Mouse (Mus musculus) ES-E14 (cell line): ENCODE measurements around the gene Hoxa13. TPM values are rescaled to one million over a fixed set of nuclear protein-coding genes. Genes with fewer than 3 reads are reported as not detected.

Experiments used
- DNase-seq: peaks from one replicate; pipeline ENCODE4 v3.0.0-alpha.2; 2013; ENCODE audit warnings: low read depth, low spot score
- H3K27ac ChIP-seq: 2 replicates; pipeline ENCODE4 v1.5.1; 2012; ENCODE audit warnings: low read depth, mild to moderate bottlenecking, low read length, moderate library complexity, mixed read lengths; ENCODE audit not compliant: poor library complexity, insufficient read depth, severe bottlenecking
- H3K36me3 ChIP-seq: 2 replicates; pipeline ENCODE4 v1.6.1; 2012; ENCODE audit warnings: mild to moderate bottlenecking, low read length, moderate library complexity, mixed read lengths; ENCODE audit not compliant: control insufficient read depth, poor library complexity, insufficient read depth, severe bottlenecking
- H3K4me1 ChIP-seq, 2 experiments: fragments of 150-350 bp in 1 of 2; sonication (generic) in 1 of 2; 2 replicates each; pipeline ENCODE4 v1.6.1; 2012; ENCODE audit warnings: low read length in 2 of 2, mild to moderate bottlenecking in 1 of 2, mixed read lengths in 1 of 2; ENCODE audit not compliant: control insufficient read depth in 2 of 2, insufficient read depth in 2 of 2, poor library complexity in 1 of 2
- H3K4me3 ChIP-seq, 2 experiments: fragments of 150-350 bp in 1 of 2; sonication (generic) in 1 of 2; 2 replicates each; pipeline ENCODE4 v1.5.1; 2012; ENCODE audit warnings: low read length in 2 of 2, low read depth in 1 of 2, mild to moderate bottlenecking in 1 of 2, mixed read lengths in 1 of 2; ENCODE audit not compliant: insufficient read depth in 1 of 2, poor library complexity in 1 of 2, severe bottlenecking in 1 of 2
- H3K9ac ChIP-seq: 2 replicates; pipeline ENCODE4 v1.6.1; 2012; ENCODE audit warnings: low read depth, mild to moderate bottlenecking, low read length, mixed read lengths; ENCODE audit not compliant: poor library complexity, insufficient read depth, severe bottlenecking
- H3K9me3 ChIP-seq: fragments of 150-350 bp; sonication (generic); 2 replicates; pipeline ENCODE4 v1.6.1; 2012; ENCODE audit warnings: low read depth, mild to moderate bottlenecking, low read length; ENCODE audit not compliant: control insufficient read depth, insufficient read depth
- CHD2 ChIP-seq: IDR thresholded peaks from 2 replicates; pipeline ENCODE4 v1.6.1; 2014; ENCODE audit warnings: mild to moderate bottlenecking, low read depth, low read length, inconsistent platforms
- HCFC1 ChIP-seq: IDR thresholded peaks from 2 replicates; pipeline ENCODE4 v1.6.1; 2012; ENCODE audit warnings: low read length, inconsistent platforms, borderline replicate concordance; ENCODE audit not compliant: insufficient read depth
- MAFK ChIP-seq: IDR thresholded peaks from 2 replicates; pipeline ENCODE4 v1.6.1; 2014; ENCODE audit warnings: mild to moderate bottlenecking, low read depth, low read length, inconsistent platforms; ENCODE audit not compliant: insufficient read depth
- ZC3H11A ChIP-seq: IDR thresholded peaks from 2 replicates; pipeline ENCODE4 v1.6.1; 2012; ENCODE audit warnings: low read depth, mild to moderate bottlenecking, inconsistent platforms, low read length, borderline replicate concordance
- ZNF384 ChIP-seq: IDR thresholded peaks from 2 replicates; pipeline ENCODE4 v1.6.1; 2012; ENCODE audit warnings: low read depth, low read length, inconsistent platforms
- in situ Hi-C, 2 experiments: fragments of 600-800 bp; cut with MboI; formaldehyde crosslinking; loops; one replicate each; pipeline ENCODE4 v1.15.1; 2025; ENCODE audit warnings: low sequenced_read_pairs in 2 of 2, inconsistent platforms in 1 of 2; ENCODE audit not compliant: unreplicated experiment in 2 of 2
- total RNA-seq: library from RNA; depleted of rRNA; stranded (reverse); fragments of 300-350 nt; gene quantifications from 2 replicates; pipeline ENCODE4 v1.2.3, GENCODE M21; 2012

Hoxa13 gene
- total RNA-seq, 1 experiment = 0.40 TPM

DNA sequence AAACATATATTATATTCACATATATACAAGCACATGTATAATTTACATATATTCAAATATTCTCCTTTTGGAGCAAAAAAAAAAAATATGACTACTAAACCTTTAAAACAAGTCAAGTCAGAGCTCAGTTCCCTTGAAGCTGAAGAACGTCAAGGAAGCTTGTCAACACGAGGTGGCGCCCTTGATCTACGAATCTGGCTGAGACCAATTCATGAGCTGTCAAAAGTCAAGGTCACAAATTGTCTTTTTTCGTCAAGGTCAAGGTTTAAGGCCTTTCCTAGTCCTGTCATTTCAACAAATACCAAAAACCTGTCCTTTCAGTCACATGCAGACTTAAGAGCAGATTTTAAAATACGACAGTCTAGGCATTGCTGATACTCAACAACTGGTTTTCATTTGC lies 3.7 kb downstream of the Hoxa13 start:
- no peak overlapping the region for H3K4me3 ChIP-seq
- no peak overlapping the region for H3K9ac ChIP-seq
- TF ChIP-seq ZC3H11A = no peak
- no peak for TF ChIP-seq MAFK
- TF ChIP-seq CHD2 = no peak
- TF ChIP-seq ZNF384 = no peak
- TF ChIP-seq HCFC1 = no peak
- H3K9me3 ChIP-seq = no peaks in the 10 kb centered on the region
- DNase-seq = no peak
- no peak overlapping the region for H3K27ac ChIP-seq
- no peaks in the 10 kb centered on the region for H3K36me3 ChIP-seq
- in situ Hi-C loops = loop anchor here (5.0 to 25.0 kb wide), 3 partner anchors 58 to 1030 kb away; partner anchors contain the start of genes Creb5 (in 1 of the 2) and Evx1 (in 1 of the 2)
- H3K4me1 ChIP-seq = peaks cover 0 to 4% of the 10 kb centered on the region in 2 experiments; a peak in 1 of 4 replicates

DNA sequence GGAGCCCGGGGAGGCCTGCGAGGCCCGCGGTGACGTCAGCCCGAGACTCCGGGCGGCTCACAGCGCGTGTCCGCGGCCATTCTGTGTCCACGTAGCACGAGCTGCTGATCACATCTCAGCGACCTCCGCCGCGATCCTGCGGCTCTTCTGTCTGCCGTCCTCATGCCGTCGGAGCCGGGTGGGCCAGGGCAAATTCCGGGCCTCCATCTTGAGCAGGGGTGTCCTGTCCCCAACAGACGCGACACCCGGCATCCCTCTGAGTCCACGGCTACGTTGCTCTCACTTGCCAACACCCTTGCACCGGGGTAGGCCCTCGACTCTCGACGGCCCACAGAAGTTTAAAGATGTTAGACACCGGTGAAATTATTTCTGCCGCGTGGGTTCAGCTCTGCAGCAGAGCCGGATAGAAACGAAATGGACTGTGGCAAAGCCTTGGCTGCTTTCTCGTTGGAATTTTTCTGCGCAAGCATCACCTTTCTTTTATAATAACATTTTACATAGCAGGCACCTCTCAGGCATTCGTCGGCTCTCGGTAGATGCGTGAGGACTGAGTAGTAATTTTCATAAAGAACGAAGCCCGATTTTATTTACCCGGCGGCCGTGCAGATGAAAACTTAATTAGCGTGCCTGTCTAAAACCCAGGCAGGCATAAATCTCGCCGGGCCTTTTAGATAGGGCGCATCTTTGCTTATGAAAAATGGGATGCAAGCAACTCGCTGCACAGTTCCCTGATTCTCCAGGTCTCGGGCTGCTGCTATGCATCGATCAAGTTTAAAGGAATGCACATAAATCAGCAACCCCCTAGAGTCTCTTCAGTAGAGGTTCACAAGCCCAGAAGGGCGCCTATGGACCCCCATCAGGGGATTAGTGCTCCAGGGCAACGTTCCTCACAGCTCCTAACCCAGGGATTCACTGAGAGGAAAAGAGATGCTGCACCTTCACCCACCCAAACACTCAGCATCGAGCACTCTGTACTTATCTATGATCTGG lies 6.9 kb downstream of the Hoxa13 start:
- no peaks in the 10 kb centered on the region for H3K9me3 ChIP-seq
- no peak for DNase-seq
- H3K36me3 ChIP-seq = no peaks in the 10 kb centered on the region
- no peak overlapping the region for H3K9ac ChIP-seq
- in situ Hi-C loops = loop anchor here (10.0 to 25.0 kb wide), 2 partner anchors 61 to 1033 kb away; partner anchors contain the start of genes Creb5 (in 1 of the 2) and Evx1 (in 1 of the 2)
- peaks cover 0 to 2% of the 10 kb centered on the region in 2 experiments; a peak in 1 of 4 replicates for H3K4me1 ChIP-seq
- no peak overlapping the region for H3K27ac ChIP-seq
- TF ChIP-seq CHD2 (no peak), MAFK (no peak), HCFC1 (no peak), ZC3H11A (no peak), ZNF384 (no peak)
- no peak overlapping the region for H3K4me3 ChIP-seq

DNA sequence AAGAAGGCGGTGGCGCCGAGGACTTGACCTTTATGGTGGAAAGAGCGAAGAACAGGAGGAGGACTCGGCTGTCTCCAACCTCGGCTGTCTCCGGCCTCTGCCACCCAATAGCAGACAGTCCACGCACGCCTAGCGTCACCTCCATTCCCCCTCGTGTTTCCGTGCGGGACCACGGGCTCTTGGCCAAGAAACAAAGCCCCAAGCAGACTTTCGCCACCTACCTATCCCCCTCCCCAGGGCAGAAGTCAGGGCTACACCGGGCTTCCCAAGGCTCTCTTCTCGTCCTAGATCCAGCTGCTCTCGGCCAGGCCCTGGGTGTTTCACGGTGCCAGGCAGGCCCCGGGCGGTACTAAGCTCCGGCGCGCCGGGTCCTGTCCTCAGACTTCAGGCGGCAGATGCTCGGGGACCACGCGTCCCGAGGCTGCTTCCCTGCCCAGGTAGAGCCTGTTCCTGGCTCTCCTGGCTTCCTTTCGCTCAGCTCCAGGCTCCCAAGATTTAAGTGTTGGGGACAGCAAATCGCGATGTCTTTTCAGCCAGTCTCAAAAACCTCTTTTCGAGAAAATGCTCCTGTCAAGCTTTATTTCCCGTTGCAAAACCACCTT lies 7.8 kb downstream of the Hoxa13 start:
- H3K9ac ChIP-seq = no peak overlapping the region
- no peak overlapping the region for H3K27ac ChIP-seq
- TF ChIP-seq ZC3H11A = no peak
- TF ChIP-seq CHD2 = no peak
- no peak for TF ChIP-seq ZNF384
- TF ChIP-seq MAFK = no peak
- TF ChIP-seq HCFC1 = no peak
- H3K9me3 ChIP-seq = no peaks in the 10 kb centered on the region
- in situ Hi-C loops = loop anchor here (10.0 to 25.0 kb wide), 2 partner anchors 62 to 1034 kb away; partner anchors contain the start of genes Creb5 (in 1 of the 2) and Evx1 (in 1 of the 2)
- peaks cover 0 to 2% of the 10 kb centered on the region in 2 experiments; a peak in 1 of 4 replicates for H3K4me1 ChIP-seq
- no peak overlapping the region for H3K4me3 ChIP-seq
- no peak for DNase-seq
- H3K36me3 ChIP-seq = no peaks in the 10 kb centered on the region

DNA sequence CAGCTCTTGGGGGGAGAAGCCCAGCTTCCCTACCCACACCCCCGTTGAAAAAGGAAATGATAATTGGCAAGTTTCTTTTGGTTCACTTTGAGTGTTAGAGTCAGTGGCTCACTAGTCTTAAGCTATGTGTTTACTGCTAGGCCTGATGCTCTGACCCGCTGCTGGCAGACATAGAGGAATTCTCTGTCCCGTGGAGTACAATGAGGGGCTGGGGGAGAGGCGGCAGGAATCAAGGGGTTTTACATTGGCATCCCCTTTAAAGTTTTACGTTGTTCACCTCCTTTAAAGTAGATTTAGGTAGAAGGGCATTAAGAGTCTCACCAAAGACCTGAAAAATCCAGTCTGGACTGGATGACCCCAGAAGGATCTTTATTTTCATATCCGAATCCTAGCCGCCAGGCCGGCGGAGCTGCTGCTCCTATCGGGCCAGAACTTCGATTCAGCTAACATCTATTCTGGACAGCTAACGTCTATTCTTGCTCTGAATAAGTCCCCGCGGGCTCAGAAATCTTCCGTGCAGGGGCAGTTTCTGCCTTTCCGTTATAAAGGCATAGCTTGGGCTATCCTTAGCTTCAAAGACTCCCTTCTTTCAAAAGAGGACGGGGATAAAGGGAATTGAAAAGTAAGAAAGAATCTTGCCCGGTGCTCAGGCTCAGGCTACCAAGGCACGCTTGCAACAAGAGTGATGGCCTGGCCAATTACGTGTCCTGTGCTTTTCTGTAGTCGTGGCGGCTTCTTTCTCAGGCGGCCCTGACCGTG lies 8.5 kb downstream of the Hoxa13 start:
- Histone ChIP-seq H3K27ac (no peak overlapping the region), H3K9me3 (no peaks in the 10 kb centered on the region), H3K9ac (no peak overlapping the region), H3K4me1 (peaks cover 0 to 2% of the 10 kb centered on the region in 2 experiments; a peak in 1 of 4 replicates), H3K36me3 (no peaks in the 10 kb centered on the region), H3K4me3 (no peak overlapping the region)
- no peak for DNase-seq
- TF ChIP-seq ZC3H11A (no peak), ZNF384 (no peak), HCFC1 (no peak), MAFK (no peak), CHD2 (no peak)
- in situ Hi-C loops = loop anchor here (10.0 to 25.0 kb wide), 2 partner anchors 63 to 1035 kb away; partner anchors contain the start of genes Creb5 (in 1 of the 2) and Evx1 (in 1 of the 2)
